Mouse (Mus musculus) heart, embryonic 12.5 days (tissue): ENCODE data around the gene Gramd4. TPM values are rescaled to one million over a fixed set of nuclear protein-coding genes. Genes with fewer than 3 reads are reported as not detected.
A peak's percentile ranks its signal among the peaks of the same experiment; 100 is the strongest.

ENCODE experiments used
- ATAC-seq: fragments of 200-750 bp; cut with Nextera tagmentation; 2 replicates; pipeline ENCODE4 v1.8.0; 2017; ENCODE audit warnings: moderate TSS enrichment, moderate library complexity; ENCODE audit not compliant: insufficient number of reproducible peaks, low FRiP score
- H3K27ac ChIP-seq: fragments of 300-500 bp; sonication (generic); 2 replicates; pipeline ENCODE4 v1.5.1; 2016; ENCODE audit warnings: mild to moderate bottlenecking, moderate library complexity; ENCODE audit not compliant: poor library complexity, severe bottlenecking
- H3K27me3 ChIP-seq: fragments of 300-500 bp; sonication (generic); replicated peaks from 2 replicates; pipeline ENCODE4 v1.6.1; 2016; ENCODE audit warnings: mild to moderate bottlenecking, moderate library complexity
- H3K36me3 ChIP-seq: fragments of 300-500 bp; sonication (generic); 2 replicates; pipeline ENCODE4 v1.6.1; 2016; ENCODE audit warnings: mild to moderate bottlenecking, moderate library complexity
- H3K4me1 ChIP-seq: fragments of 300-500 bp; sonication (generic); replicated peaks from 2 replicates; pipeline ENCODE4 v1.6.1; 2016; ENCODE audit warnings: mild to moderate bottlenecking
- H3K4me2 ChIP-seq: fragments of 300-500 bp; sonication (generic); 2 replicates; pipeline ENCODE4 v1.6.1; 2016; ENCODE audit warnings: mild to moderate bottlenecking, moderate library complexity
- H3K4me3 ChIP-seq: fragments of 300-500 bp; sonication (generic); 2 replicates; pipeline ENCODE4 v1.5.1; 2016; ENCODE audit warnings: mild to moderate bottlenecking
- H3K9ac ChIP-seq: fragments of 300-500 bp; sonication (generic); 2 replicates; pipeline ENCODE4 v1.6.1; 2016; ENCODE audit warnings: mild to moderate bottlenecking, moderate library complexity
- H3K9me3 ChIP-seq: fragments of 300-500 bp; sonication (generic); replicated peaks from 2 replicates; pipeline ENCODE4 v1.6.1; 2016; ENCODE audit warnings: mild to moderate bottlenecking, moderate library complexity
- WGBS: fragments of 180-500 bp; shearing (Covaris S2); methylation state at CpG from one replicate; pipeline ENCODE4 v1.1.7; 2016; 5-methylcytosine and 5-hydroxymethylcytosine counted together
- polyA plus RNA-seq: library from polyadenylated mRNA; unstranded; fragments of >200 nt; fragmentation: Nextera tagmentation; extraction: Ambion mirVana; gene quantifications from 2 replicates; pipeline ENCODE4 v1.2.1, GENCODE M21; 2016

Gene Gramd4
- polyA plus RNA-seq, 1 experiment from 2014 or later: 14.3 TPM

DNA sequence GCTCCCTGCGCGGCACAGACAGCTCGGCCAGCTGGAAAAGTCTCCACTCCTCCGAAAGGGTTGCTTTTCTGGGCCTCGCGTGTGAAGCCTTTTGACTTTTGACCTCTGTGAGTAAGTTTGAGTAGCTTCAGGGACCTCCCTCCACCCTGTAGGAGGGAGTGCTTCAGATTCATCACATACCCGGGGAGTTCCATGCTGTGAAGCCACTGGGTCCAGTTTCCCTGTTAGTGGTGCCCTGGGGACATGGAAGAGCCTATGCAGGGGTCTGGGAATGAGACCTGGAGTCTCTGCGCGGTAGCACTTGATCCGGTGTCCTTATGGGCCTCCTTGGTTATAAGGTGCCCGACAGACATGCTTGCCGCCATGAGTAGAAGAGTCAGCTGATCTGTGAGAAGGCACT lies 24.2 kb downstream of the Gramd4 start:
- WGBS: 69% methylated on average over 12 of the region's 12 CpGs

DNA sequence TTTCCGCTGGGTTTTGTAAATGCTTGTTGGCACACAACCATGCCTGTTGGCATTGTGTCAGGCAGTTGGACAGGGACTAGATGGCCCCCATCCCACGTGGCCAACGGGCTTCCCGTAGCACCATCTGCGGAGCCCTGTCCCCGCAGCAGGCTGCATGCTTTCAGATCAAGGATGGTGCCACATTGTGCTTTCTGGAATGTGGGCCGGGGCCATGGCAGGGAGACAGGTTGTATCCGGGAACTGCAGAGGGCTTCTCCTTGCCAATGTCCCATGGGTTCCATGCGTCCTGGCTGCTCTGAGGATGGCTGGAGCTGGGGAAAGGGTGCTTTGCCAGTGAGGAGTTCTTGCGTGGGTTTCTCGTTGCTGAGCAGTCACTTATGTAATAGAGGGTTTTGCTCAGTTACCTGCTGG lies 25.1 kb downstream of the Gramd4 start:
- no peak overlapping the region for H3K4me3 ChIP-seq
- H3K27ac ChIP-seq: peak overlapping the region; percentile 87
- H3K4me2 ChIP-seq: peak overlapping the region; percentile 27; the same call in 1 of the 2 replicates

More for the DNA sequence above, 24.2 kb downstream of the Gramd4 start:
- no peaks in the 10 kb centered on the region for H3K9me3 ChIP-seq
- no peaks in the 10 kb centered on the region for H3K36me3 ChIP-seq
- ATAC-seq: no peak
- H3K4me1 ChIP-seq: peaks cover 95% of the 10 kb centered on the region
- no peaks in the 10 kb centered on the region for H3K27me3 ChIP-seq
- no peak overlapping the region for H3K4me2 ChIP-seq
- H3K9ac ChIP-seq: no peak overlapping the region
- H3K4me3 ChIP-seq: no peak overlapping the region
- H3K27ac ChIP-seq: no peak overlapping the region

DNA sequence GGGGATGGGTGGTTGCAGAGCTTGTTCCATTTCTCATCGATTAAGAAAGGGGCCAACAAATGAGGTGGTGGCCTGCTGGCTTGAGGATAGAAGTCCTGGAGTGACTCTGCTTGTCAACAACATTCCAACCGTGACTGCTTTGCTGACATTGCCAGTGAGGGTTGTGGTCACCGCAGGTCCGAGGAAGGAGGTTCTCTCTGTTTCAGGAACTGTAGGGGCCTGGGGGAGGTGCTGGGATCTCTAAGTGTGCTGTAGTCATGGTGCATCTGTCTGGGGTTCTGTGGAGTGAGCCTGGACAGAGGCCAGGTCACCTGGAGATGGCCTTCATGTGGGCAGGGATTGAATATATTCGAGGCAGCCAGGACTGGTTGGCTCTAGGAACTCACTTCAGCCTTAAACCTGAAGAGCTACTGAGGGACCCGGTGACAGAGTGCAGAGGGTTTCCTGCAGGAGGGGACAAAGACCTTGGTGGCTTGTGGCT lies 25.8 kb downstream of the Gramd4 start:
- Histone ChIP-seq H3K27ac (peak overlapping the region; percentile 87), H3K9me3 (no peaks in the 10 kb centered on the region), H3K36me3 (no peaks in the 10 kb centered on the region), H3K27me3 (no peaks in the 10 kb centered on the region), H3K4me2 (peak overlapping the region; percentile 27; the same call in 1 of the 2 replicates), H3K4me3 (no peak overlapping the region), H3K9ac (no peak overlapping the region; the same call in 1 of the 2 replicates), H3K4me1 (peaks cover 99% of the 10 kb centered on the region)
- ATAC-seq: 0 out of 2 replicates have a peak, but pooled peaks have one; percentile 15
- WGBS: 10% methylated on average over 6 of the region's 6 CpGs

More for the DNA sequence above, 25.1 kb downstream of the Gramd4 start:
- H3K9ac ChIP-seq: no peak overlapping the region
- no peaks in the 10 kb centered on the region for H3K27me3 ChIP-seq
- H3K36me3 ChIP-seq: no peaks in the 10 kb centered on the region
- peaks cover 99% of the 10 kb centered on the region for H3K4me1 ChIP-seq
- 76% methylated on average over 11 of the region's 11 CpGs for WGBS
- H3K9me3 ChIP-seq: no peaks in the 10 kb centered on the region
- ATAC-seq: no peak

DNA sequence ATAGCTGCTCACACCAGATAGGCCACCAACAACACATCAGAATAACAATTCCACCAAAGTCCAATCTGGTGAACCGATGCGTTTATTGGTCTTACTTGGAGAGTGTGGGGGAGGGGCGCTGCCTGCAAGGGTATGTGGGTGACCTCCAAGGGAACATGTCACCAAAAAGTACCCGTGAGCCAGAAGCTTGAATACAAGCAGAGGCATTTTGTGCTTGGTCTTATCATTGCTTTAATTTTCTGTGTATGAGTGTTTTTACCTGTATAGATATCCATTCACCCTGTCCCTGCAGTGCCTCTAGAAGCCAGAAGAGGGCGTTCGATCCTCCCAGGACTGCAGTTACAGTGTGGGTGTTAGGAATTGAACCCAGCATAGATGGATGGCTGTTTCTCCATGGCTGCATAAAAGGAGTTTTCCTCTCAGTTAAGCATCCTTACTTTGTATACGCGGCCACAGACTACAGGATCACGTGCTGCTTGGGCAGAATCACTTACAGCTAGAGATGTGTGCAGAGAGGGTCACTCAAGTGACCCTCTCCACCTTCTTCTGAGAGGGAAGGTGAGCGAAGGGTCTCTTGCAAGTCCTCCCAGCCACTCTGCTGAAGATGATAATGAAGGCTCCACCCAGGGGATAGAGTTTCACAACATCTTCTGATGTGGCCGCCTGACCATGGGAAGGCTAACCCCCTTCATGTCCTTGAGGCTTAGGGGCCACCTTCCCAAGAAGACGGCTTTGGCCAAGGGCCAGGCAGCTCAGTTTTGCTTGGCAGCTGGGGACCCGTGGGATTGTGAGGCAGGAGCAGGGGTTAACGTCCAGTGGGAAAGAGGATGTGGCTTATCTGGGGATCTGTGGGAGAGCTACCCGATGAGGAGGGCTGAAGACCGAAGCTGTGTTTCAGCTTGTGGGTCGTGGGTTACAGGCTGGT lies 28.1 kb downstream of the Gramd4 start:
- H3K27me3 ChIP-seq: no peaks in the 10 kb centered on the region
- no peak overlapping the region for H3K9ac ChIP-seq
- WGBS: 20% methylated on average over 17 of the region's 17 CpGs
- ATAC-seq: peak; percentile 45; the same call in 1 of the 2 replicates
- H3K36me3 ChIP-seq: no peaks in the 10 kb centered on the region
- H3K4me3 ChIP-seq: no peak overlapping the region
- H3K9me3 ChIP-seq: no peaks in the 10 kb centered on the region
- peak overlapping the region; percentile 34 for H3K4me2 ChIP-seq
- peak overlapping the region; percentile 90 for H3K27ac ChIP-seq
- H3K4me1 ChIP-seq: peaks cover 98% of the 10 kb centered on the region

DNA sequence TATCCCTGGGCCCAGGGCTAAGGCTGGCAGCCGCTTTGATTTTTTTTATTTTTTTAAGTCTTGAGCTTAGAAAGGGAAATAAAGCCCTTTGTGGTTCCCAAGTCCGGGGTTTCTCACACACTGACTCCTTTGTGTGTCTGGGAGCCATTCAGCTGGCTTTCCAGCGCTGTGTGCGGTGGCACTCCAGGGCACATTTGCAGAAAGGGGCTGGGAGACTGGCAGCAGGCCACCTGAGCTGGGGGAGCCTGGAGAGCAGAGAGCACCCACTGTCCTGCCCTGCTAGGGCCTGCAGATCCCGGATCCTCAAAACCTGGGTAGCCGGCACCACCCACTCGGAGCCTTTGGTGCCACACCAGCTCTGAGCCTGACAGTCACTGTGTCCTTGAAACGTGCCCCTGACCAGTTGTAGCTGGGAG lies 28.8 kb downstream of the Gramd4 start:
- H3K36me3 ChIP-seq: no peaks in the 10 kb centered on the region
- H3K9ac ChIP-seq: peak overlapping the region; percentile 56; the same call in 1 of the 2 replicates
- H3K4me3 ChIP-seq: no peak overlapping the region
- no peaks in the 10 kb centered on the region for H3K27me3 ChIP-seq
- peak; percentile 5; the same call in 1 of the 2 replicates for ATAC-seq
- H3K4me2 ChIP-seq: peak overlapping the region; percentile 34
- no peaks in the 10 kb centered on the region for H3K9me3 ChIP-seq
- peaks cover 93% of the 10 kb centered on the region for H3K4me1 ChIP-seq
- WGBS: 57% methylated on average over 8 of the region's 8 CpGs
- H3K27ac ChIP-seq: peak overlapping the region; percentile 90

DNA sequence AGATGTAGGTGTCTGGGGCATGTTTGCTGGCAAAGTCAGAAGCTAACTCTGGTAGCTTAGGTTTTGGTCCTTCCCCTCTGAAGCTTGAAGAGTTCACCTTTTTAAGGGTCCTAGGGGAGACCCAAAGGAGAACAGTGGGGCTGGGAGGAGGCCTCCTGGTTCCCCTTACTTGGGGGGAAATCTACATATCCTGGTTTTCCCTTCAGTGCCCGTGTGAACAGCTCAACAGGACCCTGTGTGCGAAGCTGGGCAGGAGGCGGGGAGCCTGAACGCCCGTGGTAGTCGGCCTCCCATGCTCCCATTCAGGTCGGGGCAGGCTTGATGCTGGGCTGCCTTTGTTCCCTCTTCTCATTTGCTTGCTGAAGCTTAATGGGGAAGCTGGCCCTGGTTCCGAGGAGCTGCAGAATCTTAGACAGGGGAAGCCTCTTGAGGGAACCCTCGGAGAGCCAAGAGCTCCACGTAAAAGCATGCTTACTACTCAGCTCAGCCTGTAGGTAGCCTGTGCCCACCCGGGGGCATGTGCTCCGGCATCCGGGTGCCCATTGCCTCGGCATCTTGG lies 30.2 kb downstream of the Gramd4 start:
- H3K36me3 ChIP-seq: peaks cover 8% of the 10 kb centered on the region; the same call in 1 of the 2 replicates
- peaks cover 79% of the 10 kb centered on the region for H3K4me1 ChIP-seq
- no peak for ATAC-seq
- H3K9ac ChIP-seq: no peak overlapping the region
- 73% methylated on average over 14 of the region's 14 CpGs for WGBS
- no peak overlapping the region for H3K4me2 ChIP-seq
- H3K27ac ChIP-seq: no peak overlapping the region
- H3K9me3 ChIP-seq: no peaks in the 10 kb centered on the region
- H3K27me3 ChIP-seq: no peaks in the 10 kb centered on the region
- H3K4me3 ChIP-seq: no peak overlapping the region

DNA sequence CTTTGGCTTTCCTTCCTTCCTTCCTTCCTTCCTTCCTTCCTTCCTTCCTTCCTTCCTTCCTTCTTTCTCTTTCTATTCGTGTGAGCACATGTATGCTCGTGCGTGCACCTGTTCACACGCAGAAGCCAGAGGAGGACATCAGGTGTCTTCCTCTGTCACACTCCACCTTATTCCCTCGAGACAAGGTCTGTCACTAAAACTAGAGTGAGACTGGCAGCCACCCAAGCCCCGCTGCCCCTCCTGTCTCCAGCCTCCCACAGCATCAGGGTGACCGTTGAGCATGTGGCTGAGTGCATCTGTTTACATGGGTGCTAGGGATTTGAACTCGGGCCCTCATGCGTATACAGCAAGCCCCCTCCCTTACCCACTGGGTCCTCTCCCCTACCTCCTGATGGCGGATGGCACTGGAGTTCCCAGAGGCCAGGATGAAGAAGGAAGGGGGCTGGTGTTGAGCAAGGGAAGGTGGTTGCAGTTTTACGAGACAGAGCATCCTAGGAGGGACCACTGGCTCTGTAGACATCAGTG lies 30.8 kb downstream of the Gramd4 start:
- Histone ChIP-seq H3K27me3 (no peaks in the 10 kb centered on the region), H3K4me1 (peaks cover 72% of the 10 kb centered on the region), H3K9me3 (no peaks in the 10 kb centered on the region), H3K9ac (no peak overlapping the region), H3K36me3 (peaks cover 8% of the 10 kb centered on the region; the same call in 1 of the 2 replicates), H3K27ac (0 out of 2 replicates have a peak overlapping the region, but pooled peaks have one; percentile 10), H3K4me2 (no peak overlapping the region), H3K4me3 (no peak overlapping the region)
- no peak for ATAC-seq
- 86% methylated on average over 11 of the region's 11 CpGs for WGBS

DNA sequence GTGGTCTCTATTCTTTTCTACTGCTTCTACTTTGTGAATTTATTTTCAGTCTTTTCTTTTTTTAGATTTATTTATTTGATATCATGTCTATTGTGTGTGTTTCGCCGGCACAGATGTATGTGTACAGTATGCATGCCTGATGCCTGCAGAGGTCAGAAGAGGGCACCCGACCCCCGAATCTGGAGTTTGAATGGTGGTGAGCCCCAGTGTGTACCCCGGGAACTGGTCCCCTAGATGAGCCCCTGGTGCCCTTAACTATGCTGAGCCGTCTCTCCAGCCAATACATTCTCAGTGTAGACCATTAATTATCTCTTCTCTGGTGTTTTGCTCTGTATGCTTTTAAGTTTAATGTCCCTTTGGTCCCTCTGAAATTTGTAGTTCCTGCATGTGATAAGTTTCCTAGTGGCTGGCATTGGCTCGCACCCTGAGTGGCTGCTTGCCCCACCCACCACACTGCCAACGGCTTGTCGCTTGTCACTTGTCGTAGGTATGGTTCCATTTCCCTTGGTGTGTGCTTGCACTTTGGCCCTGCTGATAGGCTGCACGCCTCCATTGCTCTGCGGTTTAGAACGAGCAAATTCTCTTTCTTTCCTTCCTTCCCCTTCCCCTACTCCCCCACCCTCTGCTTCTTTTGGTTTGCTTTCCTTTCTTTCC lies 31.7 kb downstream of the Gramd4 start:
- Histone ChIP-seq H3K27ac (peak overlapping the region; percentile 77), H3K9ac (no peak overlapping the region)
- WGBS: 61% methylated on average over 13 of the region's 13 CpGs

DNA sequence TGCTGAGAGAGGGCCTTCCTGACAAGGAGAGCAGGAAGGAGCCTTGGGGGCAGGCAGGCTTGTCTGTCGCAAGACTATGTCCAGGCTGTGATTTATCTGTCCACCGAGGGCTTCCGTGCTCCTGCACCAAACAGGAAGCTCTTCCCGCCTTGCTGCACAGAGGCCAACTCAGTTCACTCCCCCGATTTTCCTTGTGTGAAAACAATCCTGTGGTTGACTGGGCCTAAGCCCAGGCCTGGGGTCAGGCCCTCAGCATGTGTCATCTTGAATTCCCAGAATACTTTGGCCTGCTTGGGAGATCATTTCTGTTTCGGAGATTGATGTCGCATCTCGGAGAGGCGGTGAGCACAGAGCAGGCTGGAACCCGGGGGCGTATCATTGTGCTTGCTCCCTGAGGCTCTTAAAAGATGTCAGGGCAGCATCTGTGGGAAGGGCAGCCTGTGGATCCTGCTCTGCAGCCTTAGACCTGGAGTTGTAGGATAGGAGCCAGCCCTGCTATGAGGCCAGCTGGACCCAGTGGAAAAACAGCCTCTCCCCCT lies 32.6 kb downstream of the Gramd4 start:
- 0 out of 2 replicates have a peak, but pooled peaks have one; percentile 18 for ATAC-seq
- H3K4me1 ChIP-seq: peaks cover 55% of the 10 kb centered on the region
- peaks cover 8% of the 10 kb centered on the region; the same call in 1 of the 2 replicates for H3K36me3 ChIP-seq
- peak overlapping the region; percentile 77 for H3K27ac ChIP-seq
- no peak overlapping the region for H3K9ac ChIP-seq
- no peaks in the 10 kb centered on the region for H3K27me3 ChIP-seq
- no peaks in the 10 kb centered on the region for H3K9me3 ChIP-seq
- no peak overlapping the region for H3K4me3 ChIP-seq
- 45% methylated on average over 11 of the region's 11 CpGs for WGBS
- H3K4me2 ChIP-seq: no peak overlapping the region

More for the DNA sequence above, 31.7 kb downstream of the Gramd4 start:
- Histone ChIP-seq H3K36me3 (peaks cover 8% of the 10 kb centered on the region; the same call in 1 of the 2 replicates), H3K4me3 (no peak overlapping the region), H3K4me2 (no peak overlapping the region), H3K9me3 (no peaks in the 10 kb centered on the region), H3K4me1 (peaks cover 63% of the 10 kb centered on the region), H3K27me3 (no peaks in the 10 kb centered on the region)
- ATAC-seq: no peak

DNA sequence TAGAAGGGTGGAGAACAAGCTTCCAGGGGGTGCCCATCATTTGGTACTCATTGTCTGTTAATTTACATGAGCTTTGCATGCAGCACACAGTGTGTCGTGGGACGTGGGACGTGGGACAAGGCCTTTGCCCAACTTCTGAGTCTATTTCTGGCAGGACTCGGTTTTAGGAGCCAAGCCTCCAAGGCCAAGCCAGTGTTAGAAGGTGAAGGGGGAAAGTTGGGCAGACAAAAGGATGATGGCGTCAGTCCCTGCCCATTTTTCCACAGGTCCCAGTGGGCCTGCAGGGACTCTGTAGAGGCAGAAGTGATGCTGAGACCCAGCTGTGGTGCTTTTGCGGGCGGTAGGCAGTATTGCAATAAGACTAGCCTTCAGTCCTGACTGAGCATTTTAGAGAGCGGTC lies 33.1 kb downstream of the Gramd4 start:
- Histone ChIP-seq H3K36me3 (peaks cover 8% of the 10 kb centered on the region; the same call in 1 of the 2 replicates), H3K4me2 (no peak overlapping the region), H3K9ac (no peak overlapping the region), H3K4me3 (no peak overlapping the region), H3K27me3 (no peaks in the 10 kb centered on the region), H3K27ac (peak overlapping the region; percentile 77), H3K4me1 (peaks cover 50% of the 10 kb centered on the region), H3K9me3 (no peaks in the 10 kb centered on the region)
- 86% methylated on average over 8 of the region's 8 CpGs for WGBS
- ATAC-seq: no peak
